Mouse (Mus musculus) neural tube, embryonic 15.5 days (tissue): ENCODE measurements around the gene Gltp. TPM values are rescaled to one million over a fixed set of nuclear protein-coding genes. Genes with fewer than 3 reads are reported as not detected.

Experiments used
- ATAC-seq: fragments of 200-750 bp; cut with Nextera tagmentation; 2 replicates; pipeline ENCODE4 v1.8.0; 2017; ENCODE audit warnings: mild to moderate bottlenecking, moderate TSS enrichment, moderate library complexity; ENCODE audit not compliant: low FRiP score
- H3K27ac ChIP-seq: fragments of 300-500 bp; sonication (generic); replicated peaks from 2 replicates; pipeline ENCODE4 v1.5.1; 2015; ENCODE audit warnings: mild to moderate bottlenecking, inconsistent platforms
- H3K27me3 ChIP-seq: fragments of 300-500 bp; sonication (generic); replicated peaks from 2 replicates; pipeline ENCODE4 v1.6.1; 2015; ENCODE audit warnings: inconsistent platforms
- H3K36me3 ChIP-seq: fragments of 300-500 bp; sonication (generic); 2 replicates; pipeline ENCODE4 v1.6.1; 2015; ENCODE audit warnings: inconsistent platforms
- H3K4me1 ChIP-seq: fragments of 300-500 bp; sonication (generic); 2 replicates; pipeline ENCODE4 v1.6.1; 2015; ENCODE audit warnings: inconsistent platforms
- H3K4me2 ChIP-seq: fragments of 300-500 bp; sonication (generic); 2 replicates; pipeline ENCODE4 v1.6.1; 2015; ENCODE audit warnings: inconsistent platforms, mild to moderate bottlenecking, moderate library complexity
- H3K4me3 ChIP-seq: fragments of 300-500 bp; sonication (generic); replicated peaks from 2 replicates; pipeline ENCODE4 v1.5.1; 2015; ENCODE audit warnings: mild to moderate bottlenecking, inconsistent platforms
- H3K9ac ChIP-seq: fragments of 300-500 bp; sonication (generic); replicated peaks from 2 replicates; pipeline ENCODE4 v1.6.1; 2015; ENCODE audit warnings: mild to moderate bottlenecking, inconsistent platforms
- H3K9me3 ChIP-seq: fragments of 300-500 bp; sonication (generic); replicated peaks from 2 replicates; pipeline ENCODE4 v1.6.1; 2016; ENCODE audit warnings: inconsistent platforms
- WGBS: fragments of 180-500 bp; shearing (Covaris S2); methylation state at CpG from one replicate; pipeline ENCODE4 v1.1.7; 2015; ENCODE audit warnings: mixed read lengths; 5-methylcytosine and 5-hydroxymethylcytosine counted together
- polyA plus RNA-seq: library from polyadenylated mRNA; unstranded; fragments of >200 nt; fragmentation: Nextera tagmentation; extraction: Ambion mirVana; gene quantifications from 2 replicates; pipeline ENCODE4 v1.2.1, GENCODE M21; 2015

The Gltp gene
- polyA plus RNA-seq, 1 experiment from 2014 or later: 39.2 TPM

DNA sequence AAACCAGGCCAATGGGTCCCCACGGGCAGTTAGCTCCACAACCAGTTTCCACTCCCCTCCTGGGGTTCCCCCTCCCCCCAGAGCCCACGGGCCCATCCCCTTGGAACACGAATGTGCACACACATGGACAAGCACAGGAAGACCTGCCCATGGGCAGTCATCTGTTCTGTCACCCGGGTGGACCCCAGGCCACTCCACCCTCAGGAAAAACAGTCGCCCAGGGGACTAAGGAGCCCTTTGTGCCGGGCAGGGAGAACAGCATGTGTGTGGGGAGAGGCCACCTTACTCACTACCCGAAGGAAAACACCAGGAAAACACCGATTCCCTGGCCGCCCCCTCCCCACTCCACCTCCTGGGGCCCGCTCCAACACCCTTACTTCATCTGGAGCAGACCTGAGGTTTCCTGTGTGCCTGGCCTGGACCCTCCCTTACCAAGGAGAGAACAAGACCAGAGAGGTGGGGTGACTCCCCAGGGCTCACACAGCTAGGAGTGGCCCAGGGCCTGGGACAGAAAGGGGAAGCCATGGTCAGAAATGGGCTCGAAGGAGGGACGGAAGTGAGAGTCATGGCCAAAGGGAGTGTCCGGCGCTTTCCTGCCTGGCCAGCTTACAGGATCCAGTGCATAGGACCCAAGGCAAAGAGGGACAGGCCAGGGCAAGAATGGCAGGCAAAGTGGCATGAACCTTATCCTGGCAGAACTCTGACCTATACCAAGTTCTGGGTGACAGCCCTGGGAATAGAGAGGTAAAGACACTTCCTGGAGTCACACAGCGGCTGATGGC is 36.9 kb downstream of the Gltp start:
- peaks cover 39% of the 10 kb centered on the region for H3K27me3 ChIP-seq

GRCm38 (mm10) chr5:114651449-114651848 is 39.3 kb downstream of the Gltp start:
- Histone ChIP-seq H3K27me3 (peaks cover 15% of the 10 kb centered on the region), H3K36me3 (no peaks in the 10 kb centered on the region), H3K27ac (no peak overlapping the region), H3K9me3 (no peaks in the 10 kb centered on the region), H3K4me1 (peaks cover 19% of the 10 kb centered on the region), H3K4me3 (no peak overlapping the region), H3K4me2 (no peak overlapping the region), H3K9ac (no peak overlapping the region)
- 36% methylated on average over 3 of the region's 3 CpGs for WGBS
- no peak for ATAC-seq

More for the DNA sequence above, 36.9 kb downstream of the Gltp start:
- WGBS: 76% methylated on average over 13 of the region's 15 CpGs
- no peak overlapping the region for H3K4me2 ChIP-seq
- H3K4me1 ChIP-seq: peaks cover 17% of the 10 kb centered on the region
- H3K9me3 ChIP-seq: no peaks in the 10 kb centered on the region
- no peak overlapping the region for H3K9ac ChIP-seq
- H3K36me3 ChIP-seq: no peaks in the 10 kb centered on the region
- no peak overlapping the region for H3K27ac ChIP-seq
- no peak overlapping the region for H3K4me3 ChIP-seq
- ATAC-seq: no peak

- 51% methylated on average over 14 of the region's 14 CpGs for WGBS
- Histone ChIP-seq H3K27me3 (peaks cover 13% of the 10 kb centered on the region), H3K4me2 (no peak overlapping the region), H3K27ac (no peak overlapping the region), H3K4me1 (peaks cover 19% of the 10 kb centered on the region), H3K9me3 (no peaks in the 10 kb centered on the region), H3K4me3 (no peak overlapping the region), H3K36me3 (no peaks in the 10 kb centered on the region), H3K9ac (no peak overlapping the region)
- ATAC-seq: no peak
These were observed 39.8 kb downstream of the Gltp start for GRCm38 (mm10) chr5:114651002-114651401.

DNA sequence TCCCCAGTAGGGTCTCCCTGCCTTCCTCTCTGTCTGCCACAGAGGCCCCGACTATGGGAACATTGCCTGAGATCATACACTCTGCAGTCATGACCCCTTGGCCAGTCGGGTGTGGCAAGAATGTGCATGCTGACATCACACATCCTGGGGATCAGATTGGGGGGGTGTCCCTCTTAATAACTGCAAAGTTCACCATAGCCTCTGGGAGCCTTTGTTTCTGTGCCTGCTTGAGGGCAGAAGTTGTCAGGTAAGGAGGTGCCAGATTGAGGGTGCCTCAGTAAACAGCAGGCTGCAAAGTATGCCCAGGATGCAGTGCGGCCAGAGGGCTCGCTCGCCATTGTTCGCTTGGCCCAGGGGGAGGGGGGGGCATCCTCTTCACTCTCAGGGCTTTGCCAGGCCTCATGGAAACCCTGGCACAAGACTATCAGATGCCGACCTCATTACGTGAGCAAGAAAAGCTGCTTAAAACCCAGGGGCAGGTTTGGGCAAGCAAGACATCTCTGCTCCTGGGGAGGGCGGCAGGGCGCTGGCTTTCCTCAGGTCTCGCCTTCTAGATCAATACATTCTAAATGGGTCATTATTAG is 42.0 kb downstream of the Gltp start:
- Histone ChIP-seq H3K36me3 (no peaks in the 10 kb centered on the region), H3K4me3 (no peak overlapping the region), H3K9ac (no peak overlapping the region), H3K4me2 (no peak overlapping the region), H3K4me1 (peaks cover 19% of the 10 kb centered on the region), H3K27ac (no peak overlapping the region), H3K9me3 (no peaks in the 10 kb centered on the region), H3K27me3 (peaks cover 5% of the 10 kb centered on the region; the same call in 1 of the 2 replicates)
- ATAC-seq: no peak
- 81% methylated on average over 11 of the region's 11 CpGs for WGBS

GRCm38 (mm10) chr5:114647211-114647974 is 43.4 kb downstream of the Gltp start:
- H3K9me3 ChIP-seq: no peaks in the 10 kb centered on the region
- ATAC-seq: peak; percentile 65
- H3K4me2 ChIP-seq: peak overlapping the region; percentile 61
- 4% methylated on average over 27 of the region's 27 CpGs for WGBS
- peaks cover 5% of the 10 kb centered on the region; the same call in 1 of the 2 replicates for H3K27me3 ChIP-seq
- H3K36me3 ChIP-seq: no peaks in the 10 kb centered on the region
- peaks cover 19% of the 10 kb centered on the region for H3K4me1 ChIP-seq
- peak overlapping the region; percentile 33 for H3K4me3 ChIP-seq
- peak overlapping the region; percentile 6; the same call in 1 of the 2 replicates for H3K27ac ChIP-seq
- H3K9ac ChIP-seq: peak overlapping the region; percentile 40; the same call in 1 of the 2 replicates

GRCm38 (mm10) chr5:114645916-114646315 is 44.9 kb downstream of the Gltp start:
- Histone ChIP-seq H3K27me3 (peaks cover 2% of the 10 kb centered on the region; the same call in 1 of the 2 replicates), H3K4me2 (no peak overlapping the region), H3K4me1 (peaks cover 16% of the 10 kb centered on the region), H3K4me3 (no peak overlapping the region), H3K9me3 (no peaks in the 10 kb centered on the region), H3K27ac (no peak overlapping the region), H3K9ac (no peak overlapping the region), H3K36me3 (no peaks in the 10 kb centered on the region)
- ATAC-seq: no peak
- 85% methylated on average over 5 of the region's 5 CpGs for WGBS

- no peak for ATAC-seq
- Histone ChIP-seq H3K9me3 (no peaks in the 10 kb centered on the region), H3K27ac (no peak overlapping the region), H3K9ac (no peak overlapping the region), H3K27me3 (0 out of 2 replicates have a peak, but pooled peaks cover 2% of the 10 kb centered on the region), H3K4me3 (no peak overlapping the region), H3K4me1 (peaks cover 16% of the 10 kb centered on the region), H3K4me2 (no peak overlapping the region), H3K36me3 (no peaks in the 10 kb centered on the region)
- 58% methylated on average over 6 of the region's 6 CpGs for WGBS
These were observed 45.9 kb downstream of the Gltp start for GRCm38 (mm10) chr5:114644918-114645317.

- WGBS: 60% methylated on average over 10 of the region's 10 CpGs
These were observed 50.0 kb downstream of the Gltp start for GRCm38 (mm10) chr5:114640809-114641208.

GRCm38 (mm10) chr5:114639645-114639957 is 51.2 kb downstream of the Gltp start:
- 30% methylated on average over 7 of the region's 7 CpGs for WGBS
- peaks cover 8% of the 10 kb centered on the region for H3K4me1 ChIP-seq

More at GRCm38 (mm10) chr5:114640809-114641208, 50.0 kb downstream of the Gltp start:
- Histone ChIP-seq H3K9ac (no peak overlapping the region), H3K36me3 (no peaks in the 10 kb centered on the region), H3K4me3 (no peak overlapping the region), H3K9me3 (no peaks in the 10 kb centered on the region), H3K27ac (no peak overlapping the region), H3K4me1 (peaks cover 8% of the 10 kb centered on the region), H3K27me3 (peaks cover 10% of the 10 kb centered on the region; the same call in 1 of the 2 replicates), H3K4me2 (no peak overlapping the region)
- ATAC-seq: no peak

GRCm38 (mm10) chr5:114638769-114639644 is 51.8 kb downstream of the Gltp start:
- H3K4me3 ChIP-seq: peak overlapping the region; percentile 23; the same call in 1 of the 2 replicates
- WGBS: 14% methylated on average over 22 of the region's 22 CpGs
- peak overlapping the region; percentile 54 for H3K4me2 ChIP-seq
- H3K27me3 ChIP-seq: peaks cover 10% of the 10 kb centered on the region; the same call in 1 of the 2 replicates
- H3K36me3 ChIP-seq: no peaks in the 10 kb centered on the region
- H3K27ac ChIP-seq: no peak overlapping the region
- peak; percentile 76 for ATAC-seq
- no peaks in the 10 kb centered on the region for H3K9me3 ChIP-seq
- peaks cover 8% of the 10 kb centered on the region for H3K4me1 ChIP-seq
- peak overlapping the region; percentile 33; the same call in 1 of the 2 replicates for H3K9ac ChIP-seq

More at GRCm38 (mm10) chr5:114639645-114639957, 51.2 kb downstream of the Gltp start:
- peak overlapping the region; percentile 54 for H3K4me2 ChIP-seq
- no peak overlapping the region for H3K27ac ChIP-seq
- H3K9ac ChIP-seq: no peak overlapping the region
- ATAC-seq: 0 out of 2 replicates have a peak, but pooled peaks have one; percentile 10
- peak overlapping the region; percentile 23; the same call in 1 of the 2 replicates for H3K4me3 ChIP-seq
- peaks cover 10% of the 10 kb centered on the region; the same call in 1 of the 2 replicates for H3K27me3 ChIP-seq
- no peaks in the 10 kb centered on the region for H3K36me3 ChIP-seq
- H3K9me3 ChIP-seq: no peaks in the 10 kb centered on the region
